Mouse (Mus musculus) cerebellum, adult 11 months (tissue): ENCODE data around the gene Fam20a.

Source experiments
- DNase-seq: peaks from one replicate; pipeline ENCODE4 v3.0.0; 2022

The Fam20a gene

DNA sequence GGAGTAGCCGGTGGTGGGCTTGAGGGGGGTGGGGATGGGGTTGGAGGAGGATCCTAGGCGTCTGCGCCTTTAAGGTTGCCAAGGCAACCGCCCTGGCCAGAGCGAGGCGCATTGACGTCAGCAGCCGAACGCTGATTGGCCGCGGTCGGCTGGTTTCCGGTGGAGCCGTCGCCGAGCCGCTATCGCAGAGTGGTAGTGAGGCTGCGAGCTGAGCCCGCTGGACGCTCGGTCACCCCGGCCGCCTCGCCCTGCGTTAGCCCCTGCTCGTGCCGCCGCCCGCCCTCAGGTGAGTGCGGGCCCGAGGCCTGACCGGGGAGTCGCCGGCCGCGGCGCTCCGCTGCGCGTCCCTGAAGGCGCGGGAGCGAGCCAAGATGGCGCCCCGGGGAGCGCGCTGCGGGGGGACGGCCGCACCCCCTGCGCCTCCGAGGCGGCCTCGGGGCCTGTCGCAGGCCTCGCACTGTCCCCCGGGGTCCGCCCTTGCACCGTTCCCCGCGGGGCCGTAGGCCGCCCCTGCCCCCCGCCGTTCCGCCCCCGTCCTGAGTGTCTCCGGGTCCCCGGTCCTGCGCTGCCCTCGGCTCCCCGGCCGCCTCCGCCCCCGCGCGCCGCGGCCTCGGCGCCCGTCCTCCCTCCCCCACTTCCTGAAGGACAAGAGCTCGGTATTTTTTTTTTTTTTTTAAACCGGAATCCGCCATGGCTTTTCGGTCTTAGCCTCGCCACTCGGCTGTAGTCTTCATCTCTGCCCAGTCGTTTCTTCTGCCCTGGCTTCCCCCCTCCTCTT, 71.1 kb downstream of the Fam20a start:
- DNase-seq = peak; percentile 92

GRCm38 (mm10) chr11:109649975-109650701, 71.9 kb downstream of the Fam20a start:
- peak; percentile 90 for DNase-seq

DNA sequence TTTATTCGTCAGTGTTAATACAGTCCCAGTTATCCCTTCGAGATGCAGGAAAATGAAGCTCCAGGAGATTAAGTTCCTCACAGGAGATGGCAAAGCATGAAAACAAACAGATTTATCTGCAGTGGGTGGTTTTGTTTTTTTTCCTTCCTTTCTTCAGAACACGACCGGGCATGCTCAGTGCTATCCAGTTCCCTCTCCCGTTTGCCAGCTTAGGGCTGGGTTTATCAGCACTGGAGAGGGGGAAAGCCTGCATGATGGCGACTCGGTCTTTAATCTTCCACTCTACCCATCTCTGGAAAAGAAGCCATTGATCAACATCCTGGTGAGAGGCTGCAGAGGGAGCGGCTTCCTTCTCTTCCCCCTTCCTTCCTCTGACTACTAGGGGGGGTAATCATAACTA, 72.9 kb downstream of the Fam20a start, which contains the start of gene Prkar1a:
Gene Prkar1a, plus strand, starts transcription at position 200 of the 400 bp plus-strand sequence.
- DNase-seq = peak; percentile 42

- peak; percentile 30 for DNase-seq
Measured at GRCm38 (mm10) chr11:109648510-109648909, 73.6 kb downstream of the Fam20a start.

DNA sequence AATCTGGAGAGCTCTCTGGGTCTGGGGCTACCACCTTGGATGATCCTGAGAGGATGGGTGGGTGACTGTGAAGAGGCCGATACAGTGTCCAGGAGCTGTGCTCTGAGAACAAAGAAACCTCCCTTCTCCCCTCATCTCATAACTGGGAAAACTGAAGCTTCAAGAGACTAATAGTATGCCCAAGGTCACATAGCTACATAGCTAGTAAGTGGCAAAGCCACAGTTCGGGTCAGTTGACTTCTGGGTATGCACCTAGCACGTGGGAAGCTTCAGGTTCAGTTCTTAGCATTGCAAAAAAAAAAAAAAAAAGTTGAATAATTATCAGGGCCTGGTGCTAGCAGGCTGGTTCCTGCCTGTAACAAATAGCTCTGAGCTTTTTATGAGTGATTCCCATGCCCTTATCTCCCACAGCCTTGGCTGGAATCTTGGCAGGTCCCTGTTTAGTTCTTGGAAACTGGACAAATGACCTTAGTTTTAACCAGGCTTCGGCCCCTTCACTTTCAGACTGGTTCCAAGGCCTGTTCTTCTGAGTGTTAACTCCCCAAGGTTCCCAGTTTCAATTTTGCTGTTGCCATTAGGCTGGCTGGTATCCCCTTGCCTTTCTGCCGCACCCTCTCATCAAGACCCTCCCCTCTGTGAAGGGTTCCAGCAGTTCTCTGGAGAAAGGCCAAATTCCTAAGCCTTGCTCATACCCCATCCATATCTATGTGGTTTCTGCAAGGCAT, 80.4 kb downstream of the Fam20a start:
- DNase-seq = no peak

DNA sequence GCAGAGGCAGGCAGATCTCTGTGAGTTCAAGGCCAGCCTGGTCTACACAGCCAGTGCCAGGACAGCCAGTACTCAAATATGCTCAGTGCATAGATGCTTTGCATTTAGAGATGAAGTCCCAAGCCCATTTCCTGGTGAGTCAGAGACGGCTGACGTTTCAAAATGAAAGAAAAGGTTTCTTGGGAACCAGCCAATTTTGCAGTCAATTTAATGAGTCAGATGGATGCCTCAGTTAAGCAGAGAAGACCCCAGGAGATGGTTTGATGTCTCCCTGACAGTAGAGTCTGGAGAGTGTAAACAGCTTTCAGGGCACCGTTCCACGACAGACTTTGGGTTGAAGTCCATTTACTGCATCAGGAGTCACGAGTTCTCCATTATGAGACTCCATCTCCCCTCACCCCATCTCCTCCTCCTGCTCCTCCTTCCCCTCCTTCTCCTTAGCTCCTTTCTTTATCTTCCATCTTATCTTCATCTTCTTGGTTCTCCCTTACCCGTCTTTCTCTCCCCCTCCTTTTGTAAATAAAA, 86.1 kb downstream of the Fam20a start:
- DNase-seq = no peak

GRCm38 (mm10) chr11:109634928-109635327, 87.2 kb downstream of the Fam20a start:
- DNase-seq = no peak

DNA sequence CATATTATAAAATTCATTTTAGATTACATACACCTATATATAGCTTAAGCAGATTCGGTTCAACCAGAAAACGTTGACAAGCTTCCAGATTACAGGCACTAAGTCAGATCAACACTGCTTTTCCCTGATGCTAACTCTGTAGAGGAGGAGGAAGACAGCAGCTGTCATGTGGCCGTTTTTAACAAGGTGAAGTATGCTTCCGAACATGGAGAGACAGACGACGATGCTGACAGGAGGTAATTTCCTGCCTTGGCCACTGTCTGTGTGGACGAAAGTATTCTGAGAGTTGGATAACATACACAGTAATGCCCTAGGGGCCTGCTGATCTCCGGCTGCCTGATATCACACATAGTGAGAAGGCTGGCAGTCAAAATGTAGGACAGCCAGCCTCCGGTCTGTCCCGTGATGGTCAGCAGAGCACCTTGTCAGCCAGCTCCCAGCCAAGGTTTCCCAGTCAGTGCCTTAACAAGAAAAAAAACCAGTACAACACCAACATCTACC, 93.0 kb downstream of the Fam20a start:
- peak; percentile 30 for DNase-seq

DNA sequence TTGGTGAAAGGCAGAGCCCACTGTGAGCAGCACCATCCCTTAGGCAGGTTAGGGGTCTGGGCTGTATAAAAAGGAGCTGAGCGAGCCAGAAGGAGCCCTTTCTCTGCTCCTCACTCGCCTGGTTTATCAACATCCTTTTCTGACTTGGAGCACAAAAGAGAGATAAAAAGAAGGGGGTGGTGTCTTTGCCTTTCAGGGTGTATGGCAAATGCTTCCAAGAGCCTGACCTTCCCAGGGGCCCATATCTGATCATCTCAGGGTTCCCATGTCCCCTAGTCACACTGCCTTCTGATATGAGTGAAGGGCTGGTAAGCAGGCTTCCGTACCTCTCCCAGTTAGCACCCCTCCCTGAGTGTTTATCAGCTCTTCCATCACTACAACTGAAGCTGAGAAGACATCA, 94.0 kb downstream of the Fam20a start:
- DNase-seq = no peak

GRCm38 (mm10) chr11:109627648-109628047, 94.4 kb downstream of the Fam20a start:
- DNase-seq = no peak

DNA sequence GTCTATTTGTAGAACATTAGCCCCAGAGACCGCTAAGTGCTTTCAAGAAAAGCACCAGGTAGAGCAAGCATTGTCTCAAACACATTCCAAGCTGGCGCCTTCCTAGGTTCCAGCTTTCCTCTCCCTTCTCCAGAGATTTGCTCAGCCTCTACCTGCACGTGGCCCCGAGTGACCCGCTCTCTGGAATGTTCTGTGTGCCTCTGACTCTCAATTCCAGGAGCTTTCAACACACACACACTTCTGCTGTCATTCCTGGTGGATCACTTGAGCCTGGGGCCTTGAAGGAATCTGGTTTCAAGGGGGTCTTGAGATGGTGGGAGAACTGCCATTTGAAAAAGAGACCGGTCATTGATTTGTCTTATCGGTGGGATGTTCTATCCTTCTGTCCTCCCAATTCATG, 98.8 kb downstream of the Fam20a start:
- no peak for DNase-seq

GRCm38 (mm10) chr11:109622518-109623037, 99.5 kb downstream of the Fam20a start:
- DNase-seq = no peak

- peak; percentile 42 for DNase-seq
Measured at GRCm38 (mm10) chr11:109621183-109621582, 100.9 kb downstream of the Fam20a start.

- no peak for DNase-seq
Measured at GRCm38 (mm10) chr11:109620356-109620755, 101.7 kb downstream of the Fam20a start.
